ENCODE assay signal across 8 mouse cellular contexts in genomic region chr6:12749531-12750210, GRCm38 (mm10). TPM values are rescaled to one million over a fixed set of nuclear protein-coding genes. Genes with fewer than 3 reads are reported as not detected.
DNase-seq lines count a peak whose midpoint lies in the region; ATAC-seq and TF ChIP-seq lines count a peak whose summit lies in the region.

No protein-coding gene starts in this region.

- 33% methylated on average over 12 of the region's 12 CpGs for WGBS in cerebellum, adult 2 months
- WGBS in liver, embryonic 11.5 days = 31% methylated on average over 12 of the region's 12 CpGs

- TF ChIP-seq POLR2A in cerebellum, adult 2 months (IDR thresholded peaks at IDR 0.05; ENCODE audit: borderline replicate concordance, insufficient read depth, low read length) = no peak

- peak overlapping the region; percentile 91 for H3K4me2 ChIP-seq in liver, embryonic 11.5 days

- H3K27me3 ChIP-seq in cerebellum, adult 2 months (ENCODE audit: control insufficient read depth, insufficient read depth, low read length) = no peaks in the 10 kb centered on the region
- peaks cover 31% of the 10 kb centered on the region for H3K27me3 ChIP-seq in megakaryocyte, embryonic 14.5 days (replicated peaks)
- peaks cover 8% of the 10 kb centered on the region for H3K27me3 ChIP-seq in liver, embryonic 11.5 days (replicated peaks; ENCODE audit: control insufficient read depth, insufficient read depth, low read length)

- no peaks in the 10 kb centered on the region for H3K4me1 ChIP-seq in cerebellum, adult 2 months (ENCODE audit: control insufficient read depth, insufficient read depth, low read length)
- peaks cover 11% of the 10 kb centered on the region for H3K4me1 ChIP-seq in megakaryocyte, embryonic 14.5 days
- no peaks in the 10 kb centered on the region for H3K4me1 ChIP-seq in liver, embryonic 11.5 days (replicated peaks; ENCODE audit: control insufficient read depth, insufficient read depth, low read length)

- H3K4me3 ChIP-seq in cerebellum, adult 2 months (replicated peaks; ENCODE audit: insufficient read depth, low read depth, low read length) = peak overlapping the region; percentile 51
- H3K4me3 ChIP-seq in megakaryocyte, embryonic 14.5 days (replicated peaks) = peak overlapping the region; percentile 87
- peak overlapping the region; percentile 52 for H3K4me3 ChIP-seq in liver, embryonic 11.5 days (ENCODE audit: low read depth, low read length)

- DNase-seq in cerebellum, adult 2 months = no peak
- no peak for DNase-seq in liver, embryonic 11.5 days (ENCODE audit: low spot score)
- DNase-seq in telencephalon, adult 2 months (ENCODE audit: low read depth, low spot score) = peak; percentile 21
- DNase-seq in ovary, postnatal 14 days (ENCODE audit: low spot score) = no peak
- no peak for DNase-seq in MN1 (ENCODE audit: low spot score)

- H3K36me3 ChIP-seq in megakaryocyte, embryonic 14.5 days (replicated peaks; ENCODE audit: low read length) = no peaks in the 10 kb centered on the region
- no peaks in the 10 kb centered on the region for H3K36me3 ChIP-seq in liver, embryonic 11.5 days (ENCODE audit: control insufficient read depth, insufficient read depth, low read length)

- H3K9ac ChIP-seq in liver, embryonic 11.5 days (ENCODE audit: low read depth, low read length) = 0 out of 2 replicates have a peak overlapping the region, but pooled peaks have one; percentile 31

- no peak overlapping the region for H3K27ac ChIP-seq in cerebellum, adult 2 months (ENCODE audit: insufficient read depth, low read length)
- no peak overlapping the region for H3K27ac ChIP-seq in liver, embryonic 11.5 days (ENCODE audit: low read depth, low read length)

- no peak for TF ChIP-seq CTCF in cerebellum, adult 2 months (IDR thresholded peaks at IDR 0.05; ENCODE audit: borderline replicate concordance, insufficient read depth, low read depth, low read length)

- H3K9me3 ChIP-seq in megakaryocyte, embryonic 14.5 days = peaks cover 4% of the 10 kb centered on the region; the same call in 1 of the 2 replicates
- H3K9me3 ChIP-seq in liver, embryonic 11.5 days (ENCODE audit: control insufficient read depth, low read length) = no peaks in the 10 kb centered on the region

- no peak for ATAC-seq in cerebellum, adult (ENCODE audit: insufficient number of reproducible peaks, low FRiP score, low TSS enrichment)
- no peak for ATAC-seq in megakaryocyte, adult 5-6 weeks (ENCODE audit: poor library complexity, severe bottlenecking)
- no peak for ATAC-seq in liver, embryonic 11.5 days (replicated peaks; ENCODE audit: low FRiP score)

RNA-seq across cellular contexts. Expression of gene Thsd7a, which starts 0.5 kb away (rescaled TPM):
- polyA plus RNA-seq in cerebellum, adult 2 months (2012; rRNA removed) = 10.4 and 10.9 TPM in 2 replicates
- polyA plus RNA-seq in megakaryocyte, embryonic 14.5 days (2012; ENCODE audit: insufficient read depth, low replicate concordance) = 0.02 and 0.14 TPM in 2 replicates
- total RNA-seq in megakaryocyte, adult 5-6 weeks (2015) = 0.05 TPM in 1 of 2 replicates, not detected in the other
- 0.51 TPM in 1 of 2 replicates, not detected in the other for total RNA-seq in megakaryocyte, adult 5-6 weeks (2017)
- polyA plus RNA-seq in liver, embryonic 11.5 days (2014; fragmentation: Nextera tagmentation; extraction: Ambion mirVana) = 0.40 and 0.80 TPM in 2 replicates
